Mouse (Mus musculus) CH12.LX (cell line): Measurements from ENCODE around the gene Arhgef3. TPM values are rescaled to one million over a fixed set of nuclear protein-coding genes. Genes with fewer than 3 reads are reported as not detected.

Experiments
- DNase-seq: peaks from one replicate; pipeline ENCODE4 v3.0.0-alpha.2; 2013; ENCODE audit errors: extremely low read depth
- H3K27ac ChIP-seq: 2 replicates; pipeline ENCODE4 v1.5.1; 2012; ENCODE audit warnings: low read depth, mild to moderate bottlenecking, control low read depth, moderate library complexity; ENCODE audit not compliant: insufficient read depth
- H3K27me3 ChIP-seq: replicated peaks from 2 replicates; pipeline ENCODE3; 2012; ENCODE audit warnings: inconsistent platforms
- H3K36me3 ChIP-seq, 2 experiments: replicated peaks in 1 of 2; 2 replicates each; pipeline versions ENCODE3 to v1.6.1; 2012; ENCODE audit warnings: inconsistent platforms in 1 of 2, low read length in 1 of 2, mild to moderate bottlenecking in 1 of 2, mixed read lengths in 1 of 2, moderate library complexity in 1 of 2; ENCODE audit not compliant: control insufficient read depth in 1 of 2, insufficient read depth in 1 of 2
- H3K4me1 ChIP-seq, 2 experiments: 2 replicates each; pipeline ENCODE4 v1.6.1; 2012; ENCODE audit warnings: inconsistent platforms in 1 of 2, moderate library complexity in 1 of 2; ENCODE audit not compliant: insufficient read depth in 2 of 2, control insufficient read depth in 1 of 2
- H3K4me2 ChIP-seq: 2 replicates; pipeline ENCODE4 v1.6.1; 2012; ENCODE audit warnings: low read depth, mild to moderate bottlenecking, control low read depth; ENCODE audit not compliant: poor library complexity, insufficient read depth, severe bottlenecking
- H3K4me3 ChIP-seq, 3 experiments: fragments of 150-350 bp in 1 of 3; sonication (generic) in 1 of 3; replicated peaks in 1 of 3; 2 replicates each; pipeline versions ENCODE3 to v1.5.1; 2011 to 2012; ENCODE audit warnings: low read depth in 2 of 3, low read length in 2 of 3, mild to moderate bottlenecking in 2 of 3, moderate library complexity in 2 of 3, control low read depth in 1 of 3, improper control_type of control experiment in 1 of 3, inconsistent platforms in 1 of 3, mixed read lengths in 1 of 3; ENCODE audit not compliant: poor library complexity in 1 of 3
- H3K79me2 ChIP-seq: replicated peaks from 2 replicates; pipeline ENCODE4 v1.6.1; 2012; ENCODE audit warnings: mild to moderate bottlenecking, moderate library complexity; ENCODE audit not compliant: control insufficient read depth, poor library complexity, insufficient read depth, severe bottlenecking; ENCODE audit errors: extremely low read depth
- H3K9ac ChIP-seq: 2 replicates; pipeline ENCODE4 v1.6.1; 2012; ENCODE audit warnings: low read depth, mild to moderate bottlenecking, control low read depth, moderate library complexity; ENCODE audit not compliant: insufficient read depth
- H3K9me3 ChIP-seq: replicated peaks from 2 replicates; pipeline ENCODE3; 2012; ENCODE audit warnings: low read length, inconsistent platforms, mixed read lengths
- BHLHE40 ChIP-seq: IDR thresholded peaks from 2 replicates; pipeline ENCODE4 v1.6.1; 2011; ENCODE audit warnings: mild to moderate bottlenecking, low read depth, low read length, improper control_type of control experiment
- CHD1 ChIP-seq: IDR thresholded peaks from 2 replicates; pipeline ENCODE4 v1.6.1; 2012; ENCODE audit warnings: low read depth, low read length, improper control_type of control experiment, inconsistent platforms
- CHD2 ChIP-seq: IDR thresholded peaks from 2 replicates; pipeline ENCODE4 v1.6.1; 2011; ENCODE audit warnings: low read length, improper control_type of control experiment
- CTCF ChIP-seq, 2 experiments: IDR thresholded peaks in 1 of 2; conservative IDR thresholded peaks in 1 of 2; 2 replicates each; pipeline ENCODE4 v1.5.1; 2011 to 2012; ENCODE audit warnings: low read depth in 2 of 2, low read length in 2 of 2, improper control_type of control experiment in 1 of 2, inconsistent platforms in 1 of 2, mild to moderate bottlenecking in 1 of 2, moderate library complexity in 1 of 2
- E2F4 ChIP-seq: IDR thresholded peaks from 2 replicates; pipeline ENCODE4 v1.6.1; 2011; ENCODE audit warnings: low read depth, low read length, improper control_type of control experiment; ENCODE audit not compliant: insufficient replicate concordance
- ELF1 ChIP-seq: IDR thresholded peaks from 2 replicates; pipeline ENCODE4 v1.6.1; 2014; ENCODE audit warnings: low read depth, mild to moderate bottlenecking, inconsistent platforms, low read length, improper control_type of control experiment
- EP300 ChIP-seq: IDR thresholded peaks from 2 replicates; pipeline ENCODE4 v1.6.1; 2011; ENCODE audit warnings: low read length, improper control_type of control experiment
- ETS1 ChIP-seq: conservative IDR thresholded peaks from 2 replicates; pipeline ENCODE4 v1.6.1; 2012; ENCODE audit warnings: low read depth, mild to moderate bottlenecking, inconsistent platforms, low read length, improper control_type of control experiment, moderate library complexity
- GABPA ChIP-seq: IDR thresholded peaks from 2 replicates; pipeline ENCODE4 v1.6.1; 2012; ENCODE audit warnings: low read depth, low read length, improper control_type of control experiment, inconsistent platforms; ENCODE audit not compliant: insufficient replicate concordance
- HCFC1 ChIP-seq: IDR thresholded peaks from 2 replicates; pipeline ENCODE4 v1.6.1; 2012; ENCODE audit warnings: low read depth, mild to moderate bottlenecking, inconsistent platforms, low read length, improper control_type of control experiment
- JUN ChIP-seq: IDR thresholded peaks from 2 replicates; pipeline ENCODE4 v1.6.1; 2011; ENCODE audit warnings: low read depth, mild to moderate bottlenecking, low read length, improper control_type of control experiment, moderate library complexity; ENCODE audit not compliant: insufficient read depth
- KAT2A ChIP-seq: IDR thresholded peaks from 2 replicates; pipeline ENCODE4 v1.6.1; 2012; ENCODE audit warnings: low read length, improper control_type of control experiment, inconsistent platforms; ENCODE audit not compliant: insufficient replicate concordance
- MAFK ChIP-seq: IDR thresholded peaks from 2 replicates; pipeline ENCODE4 v1.6.1; 2011; ENCODE audit warnings: low read length, improper control_type of control experiment; ENCODE audit not compliant: insufficient replicate concordance
- MAX ChIP-seq: IDR thresholded peaks from 2 replicates; pipeline ENCODE4 v1.6.1; 2011; ENCODE audit warnings: low read length, improper control_type of control experiment
- MAZ ChIP-seq: IDR thresholded peaks from 2 replicates; pipeline ENCODE4 v1.6.1; 2012; ENCODE audit warnings: low read depth, mild to moderate bottlenecking, inconsistent platforms, low read length, improper control_type of control experiment, moderate library complexity
- MXI1 ChIP-seq: IDR thresholded peaks from 2 replicates; pipeline ENCODE4 v1.6.1; 2011; ENCODE audit warnings: mild to moderate bottlenecking, low read depth, low read length, improper control_type of control experiment
- MYC ChIP-seq: IDR thresholded peaks from 2 replicates; pipeline ENCODE4 v1.6.1; 2011; ENCODE audit warnings: low read depth, mild to moderate bottlenecking, improper control_type of control experiment, low read length
- NELFE ChIP-seq: IDR thresholded peaks from 2 replicates; pipeline ENCODE4 v1.6.1; 2011; ENCODE audit warnings: low read depth, low read length, improper control_type of control experiment
- NRF1 ChIP-seq: IDR thresholded peaks from 2 replicates; pipeline ENCODE4 v1.6.1; 2014; ENCODE audit warnings: low read depth, mild to moderate bottlenecking, inconsistent platforms, low read length, improper control_type of control experiment, moderate library complexity
- PAX5 ChIP-seq: IDR thresholded peaks from 2 replicates; pipeline ENCODE4 v1.6.1; 2012; ENCODE audit warnings: low read length, inconsistent platforms, mixed read lengths
- POLR2A ChIP-seq: IDR thresholded peaks from 2 replicates; pipeline ENCODE4 v1.6.1; 2011; ENCODE audit warnings: low read depth, mild to moderate bottlenecking, improper control_type of control experiment, low read length
- POLR2AphosphoS2 ChIP-seq: IDR thresholded peaks from 2 replicates; pipeline ENCODE4 v1.6.1; 2011; ENCODE audit warnings: low read depth, low read length, improper control_type of control experiment
- RAD21 ChIP-seq: IDR thresholded peaks from 2 replicates; pipeline ENCODE4 v1.6.1; 2011; ENCODE audit warnings: low read depth, mild to moderate bottlenecking, low read length, improper control_type of control experiment, moderate library complexity
- SIN3A ChIP-seq: IDR thresholded peaks from 2 replicates; pipeline ENCODE4 v1.6.1; 2012; ENCODE audit warnings: low read length, improper control_type of control experiment, inconsistent platforms
- SMC3 ChIP-seq: IDR thresholded peaks from 2 replicates; pipeline ENCODE4 v1.6.1; 2011; ENCODE audit warnings: low read depth, low read length, improper control_type of control experiment
- TBP ChIP-seq: conservative IDR thresholded peaks from 2 replicates; pipeline ENCODE4 v1.6.1; 2011; ENCODE audit warnings: low read depth, low read length, improper control_type of control experiment
- TCF12 ChIP-seq: IDR thresholded peaks from 2 replicates; pipeline ENCODE4 v1.6.1; 2014; ENCODE audit warnings: low read depth, mild to moderate bottlenecking, inconsistent platforms, low read length, improper control_type of control experiment
- UBTF ChIP-seq: IDR thresholded peaks from 2 replicates; pipeline ENCODE4 v1.6.1; 2012; ENCODE audit warnings: low read depth, mild to moderate bottlenecking, inconsistent platforms, low read length, improper control_type of control experiment, moderate library complexity
- USF2 ChIP-seq: conservative IDR thresholded peaks from 2 replicates; pipeline ENCODE4 v1.6.1; 2011; ENCODE audit warnings: low read depth, low read length, improper control_type of control experiment
- ZC3H11A ChIP-seq: IDR thresholded peaks from 2 replicates; pipeline ENCODE4 v1.6.1; 2012; ENCODE audit warnings: low read depth, mild to moderate bottlenecking, inconsistent platforms, low read length, improper control_type of control experiment
- ZKSCAN1 ChIP-seq: IDR thresholded peaks from 2 replicates; pipeline ENCODE4 v1.6.1; 2012; ENCODE audit warnings: low read depth, inconsistent platforms, low read length, improper control_type of control experiment, borderline replicate concordance
- ZMIZ1 ChIP-seq: IDR thresholded peaks from 2 replicates; pipeline ENCODE4 v1.6.1; 2012; ENCODE audit warnings: low read depth, mild to moderate bottlenecking, inconsistent platforms, low read length, improper control_type of control experiment
- ZNF384 ChIP-seq: IDR thresholded peaks from 2 replicates; pipeline ENCODE4 v1.6.1; 2012; ENCODE audit warnings: low read depth, low read length, improper control_type of control experiment, inconsistent platforms
- dilution Hi-C: fragments of 300-500 bp; cut with MboI; formaldehyde crosslinking; loops from 2 replicates; pipeline ENCODE4 v1.14.3; 2020; ENCODE audit warnings: low sequenced_read_pairs; ENCODE audit not compliant: extremely low pct_unique_long_range_greater_than_20kb, extremely low pct_ligation_motif_present
- in situ Hi-C: fragments of 300-500 bp; cut with MboI; formaldehyde crosslinking; loops from 3 replicates; pipeline ENCODE4 v1.14.3; 2019; ENCODE audit warnings: low sequenced_read_pairs, low pct_ligation_motif_present, low pct_unique_long_range_greater_than_20kb, mixed read lengths
- polyA plus RNA-seq: library from polyadenylated mRNA; unstranded; fragments of >175 nt; gene quantifications from 2 replicates; pipeline ENCODE4 v1.2.1, GENCODE M21; 2012; ENCODE audit warnings: low read depth; ENCODE audit not compliant: insufficient read length
- total RNA-seq, 2 experiments: library from RNA; depleted of rRNA; stranded (reverse); fragments of 300-350 nt in 1 of 2; fragments of >200 nt in 1 of 2; gene quantifications; 2 replicates each; pipeline ENCODE4 v1.2.3; 2012 to 2014

Arhgef3 gene
- total and polyA plus RNA-seq, 3 experiments = 0.51 to 0.64 (median 0.62) TPM

DNA sequence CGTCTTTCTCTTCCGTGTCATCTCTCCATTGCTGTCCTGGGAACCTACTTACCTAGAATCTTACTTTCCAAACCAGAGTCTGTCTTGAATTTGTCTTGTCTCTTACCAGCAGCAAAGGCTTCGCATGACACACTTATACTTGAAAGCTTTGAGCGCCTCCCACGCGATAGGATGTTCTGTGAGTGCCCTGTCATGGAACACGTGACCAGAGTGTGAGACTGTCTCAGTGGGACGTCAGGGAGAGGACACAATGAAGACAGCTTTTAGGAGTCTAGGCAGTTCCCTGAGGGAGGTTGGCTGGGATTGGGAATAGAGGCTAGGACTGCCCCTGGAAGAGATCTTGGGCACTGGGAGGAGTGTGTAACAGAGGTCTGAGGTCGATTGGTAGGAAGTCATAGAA lies 18.6 kb upstream of the Arhgef3 start:
- H3K9me3 ChIP-seq = no peaks in the 10 kb centered on the region
- TF ChIP-seq CHD1 = no peak
- TF ChIP-seq GABPA = no peak
- no peak for TF ChIP-seq ETS1
- no peak for TF ChIP-seq JUN
- no peak for TF ChIP-seq MXI1
- TF ChIP-seq NELFE = no peak
- TF ChIP-seq SIN3A = no peak
- no peak for TF ChIP-seq BHLHE40
- TF ChIP-seq ZKSCAN1 = no peak
- TF ChIP-seq ZNF384 = no peak
- H3K9ac ChIP-seq = no peak overlapping the region
- no peak overlapping the region for H3K4me2 ChIP-seq
- H3K79me2 ChIP-seq = no peaks in the 10 kb centered on the region
- H3K4me1 ChIP-seq = peaks cover 0 to 7% of the 10 kb centered on the region in 2 experiments; a peak in 2 of 4 replicates
- DNase-seq = no peak
- dilution Hi-C loops (no loop called here), in situ Hi-C loops (loop anchor here (5.0 kb wide), 1 partner anchor 64 kb away; no protein-coding TSS in a partner anchor)
- H3K4me3 ChIP-seq = no peak overlapping the region
- H3K27ac ChIP-seq = no peak overlapping the region
- H3K27me3 ChIP-seq = no peaks in the 10 kb centered on the region
- no peaks in the 10 kb centered on the region for H3K36me3 ChIP-seq

DNA sequence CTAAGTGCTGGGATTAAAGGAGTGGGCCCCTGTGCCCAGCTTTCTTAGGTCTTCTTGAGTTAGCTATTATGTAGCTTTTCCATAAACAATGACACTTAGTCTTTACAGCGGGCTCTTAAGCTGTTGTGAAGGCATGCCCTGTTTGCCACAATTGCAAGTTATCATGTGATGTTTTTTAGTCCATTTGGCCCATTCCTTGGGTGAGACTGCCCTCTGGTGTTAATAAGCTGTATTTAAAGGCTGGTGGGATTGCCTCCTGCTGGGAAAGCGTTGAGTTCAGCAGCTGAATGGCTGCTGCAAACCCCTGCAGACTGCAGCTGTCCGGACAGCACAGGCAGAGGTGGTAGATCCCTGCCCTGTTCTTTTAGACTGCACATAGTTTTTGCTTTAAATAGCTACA lies 17.9 kb upstream of the Arhgef3 start:
- dilution Hi-C loops (no loop called here), in situ Hi-C loops (loop anchor here (5.0 kb wide), 1 partner anchor 64 kb away; no protein-coding TSS in a partner anchor)
- peak; percentile 87 for DNase-seq
- Histone ChIP-seq H3K27me3 (no peaks in the 10 kb centered on the region), H3K79me2 (no peaks in the 10 kb centered on the region), H3K9ac (no peak overlapping the region), H3K4me1 (peaks cover 0 to 7% of the 10 kb centered on the region in 2 experiments; a peak in 2 of 4 replicates), H3K4me3 (no peak overlapping the region), H3K36me3 (no peaks in the 10 kb centered on the region), H3K4me2 (no peak overlapping the region), H3K9me3 (no peaks in the 10 kb centered on the region), H3K27ac (no peak overlapping the region)
- TF ChIP-seq CTCF (conservative IDR thresholded peaks at IDR 0.05 in 1 of 2, IDR thresholded peaks at IDR 0.05 in 1 of 2; ENCODE audit: low read depth in 2 of 2, low read length in 2 of 2) (peak; percentile 87 to 96), TCF12 (no peak), SMC3 (peak; percentile 92), ZC3H11A (peak; percentile 70), JUN (no peak), E2F4 (no peak), ELF1 (0 out of 2 replicates have a peak, but pooled peaks have one; percentile 12), HCFC1 (no peak), TBP (no peak), SIN3A (no peak), USF2 (0 out of 2 replicates have a peak, but pooled peaks have one; percentile 29), MAZ (no peak), ETS1 (no peak), NELFE (no peak), MYC (0 out of 2 replicates have a peak, but pooled peaks have one; percentile 59), NRF1 (no peak), POLR2A (no peak), PAX5 (no peak), POLR2AphosphoS2 (no peak), EP300 (no peak), UBTF (no peak), RAD21 (peak; percentile 97), MAX (no peak), KAT2A (no peak), ZMIZ1 (no peak), BHLHE40 (peak; percentile 69), CHD1 (no peak), MAFK (no peak), CHD2 (no peak)
